Mouse (Mus musculus) kidney, embryonic 15.5 days (tissue): Measurements from ENCODE around the gene Hdac7. TPM values are rescaled to one million over a fixed set of nuclear protein-coding genes. Genes with fewer than 3 reads are reported as not detected.

ENCODE experiments used
- ATAC-seq: fragments of 200-750 bp; cut with Nextera tagmentation; replicated peaks from 2 replicates; pipeline ENCODE4 v1.8.0; 2017; ENCODE audit warnings: moderate TSS enrichment; ENCODE audit not compliant: low FRiP score
- H3K27ac ChIP-seq: fragments of 300-500 bp; sonication (generic); 2 replicates; pipeline ENCODE4 v1.5.1; 2015; ENCODE audit warnings: mild to moderate bottlenecking, inconsistent platforms
- H3K27me3 ChIP-seq: fragments of 300-500 bp; sonication (generic); 2 replicates; pipeline ENCODE4 v1.6.1; 2015; ENCODE audit warnings: inconsistent platforms
- H3K36me3 ChIP-seq: fragments of 300-500 bp; sonication (generic); 2 replicates; pipeline ENCODE4 v1.6.1; 2015; ENCODE audit warnings: inconsistent platforms
- H3K4me1 ChIP-seq: fragments of 300-500 bp; sonication (generic); 2 replicates; pipeline ENCODE4 v1.6.1; 2015; ENCODE audit warnings: inconsistent platforms
- H3K4me2 ChIP-seq: fragments of 300-500 bp; sonication (generic); 2 replicates; pipeline ENCODE4 v1.6.1; 2015; ENCODE audit warnings: moderate library complexity, mild to moderate bottlenecking, inconsistent platforms
- H3K4me3 ChIP-seq: fragments of 300-500 bp; sonication (generic); replicated peaks from 2 replicates; pipeline ENCODE4 v1.5.1; 2015; ENCODE audit warnings: mild to moderate bottlenecking, inconsistent platforms
- H3K9ac ChIP-seq: fragments of 300-500 bp; sonication (generic); 2 replicates; pipeline ENCODE4 v1.6.1; 2015; ENCODE audit warnings: mild to moderate bottlenecking, inconsistent platforms
- H3K9me3 ChIP-seq: fragments of 300-500 bp; sonication (generic); replicated peaks from 2 replicates; pipeline ENCODE4 v1.6.1; 2016; ENCODE audit warnings: inconsistent platforms
- WGBS: fragments of 180-500 bp; shearing (Covaris S2); methylation state at CpG from one replicate; pipeline ENCODE4 v1.1.7; 2015; ENCODE audit warnings: mixed read lengths; 5-methylcytosine and 5-hydroxymethylcytosine counted together
- polyA plus RNA-seq: library from polyadenylated mRNA; unstranded; fragments of >200 nt; fragmentation: Nextera tagmentation; extraction: Ambion mirVana; gene quantifications from 2 replicates; pipeline ENCODE4 v1.2.1, GENCODE M21; 2015

Gene Hdac7
- polyA plus RNA-seq, 1 experiment from 2014 or later: 35.2 TPM

DNA sequence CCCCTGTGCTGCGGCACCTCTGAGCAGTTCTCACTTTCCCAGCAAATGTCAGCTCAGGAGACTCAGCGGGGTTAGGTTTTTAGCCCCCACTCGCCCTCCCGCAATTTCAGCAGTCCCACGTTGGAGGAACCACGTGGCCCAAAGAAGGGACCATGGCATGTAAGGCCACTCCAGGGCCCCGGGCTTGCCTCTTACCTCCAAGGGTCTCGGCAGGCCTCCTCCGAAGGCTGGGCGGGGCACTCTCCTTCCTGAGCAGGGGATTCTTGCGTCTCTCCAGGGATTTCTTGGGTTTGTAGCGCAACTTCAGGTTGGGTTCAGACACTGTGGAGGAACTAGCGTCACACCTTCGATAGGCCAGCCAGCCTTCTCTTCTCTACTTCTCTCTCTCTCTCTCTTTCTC lies 35.1 kb downstream of the Hdac7 start:
- Histone ChIP-seq H3K36me3 (peaks cover 64% of the 10 kb centered on the region), H3K4me1 (peaks cover 25% of the 10 kb centered on the region), H3K27ac (no peak overlapping the region), H3K9me3 (no peaks in the 10 kb centered on the region), H3K27me3 (no peaks in the 10 kb centered on the region), H3K4me3 (no peak overlapping the region), H3K4me2 (no peak overlapping the region), H3K9ac (no peak overlapping the region)
- 83% methylated on average over 14 of the region's 14 CpGs for WGBS
- ATAC-seq: no peak

DNA sequence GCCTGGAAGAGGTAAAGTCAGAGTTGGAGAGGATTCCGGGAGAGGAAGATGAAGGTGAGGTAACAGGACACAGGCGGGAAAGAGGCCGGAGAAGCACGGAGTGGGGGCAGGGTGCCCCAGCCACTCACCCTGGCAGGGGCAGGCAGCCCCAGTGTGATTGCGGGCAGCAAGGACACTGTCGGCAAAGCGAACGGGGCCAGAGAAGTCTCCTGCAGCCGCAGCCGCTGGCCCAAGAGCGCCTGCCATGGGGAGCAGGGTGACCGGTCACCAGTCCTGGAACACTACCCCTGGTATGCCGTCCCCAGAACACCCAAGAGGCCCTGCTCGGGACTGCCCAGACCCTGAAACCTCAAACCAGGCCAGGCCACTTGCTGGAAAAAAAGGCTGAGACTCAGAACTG lies 35.8 kb downstream of the Hdac7 start:
- H3K36me3 ChIP-seq: peaks cover 64% of the 10 kb centered on the region
- H3K4me3 ChIP-seq: no peak overlapping the region
- H3K27ac ChIP-seq: no peak overlapping the region
- H3K9ac ChIP-seq: no peak overlapping the region
- WGBS: 85% methylated on average over 14 of the region's 14 CpGs
- H3K9me3 ChIP-seq: no peaks in the 10 kb centered on the region
- ATAC-seq: no peak
- H3K4me2 ChIP-seq: no peak overlapping the region
- H3K27me3 ChIP-seq: no peaks in the 10 kb centered on the region
- H3K4me1 ChIP-seq: peaks cover 18% of the 10 kb centered on the region

DNA sequence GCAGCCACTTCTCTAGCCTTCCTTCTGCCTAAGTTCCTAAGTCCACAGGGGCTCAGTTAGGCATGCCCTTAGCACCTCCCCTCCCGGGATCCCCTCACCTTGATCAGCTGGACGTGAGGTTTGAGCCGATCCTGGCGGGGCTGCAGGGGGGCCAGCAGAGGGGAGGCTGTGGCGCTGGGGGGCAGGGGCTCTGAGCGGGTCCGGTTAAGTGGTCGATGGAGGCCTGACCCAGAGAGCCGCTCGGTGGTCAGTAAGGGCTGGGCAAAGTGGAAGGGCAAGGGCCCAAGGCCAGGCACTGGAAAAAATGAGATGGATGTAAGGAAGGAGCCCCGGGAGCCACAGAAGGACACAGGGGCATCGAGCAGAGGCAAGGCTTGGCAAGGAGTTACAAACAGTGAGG lies 36.4 kb downstream of the Hdac7 start:
- Histone ChIP-seq H3K27ac (no peak overlapping the region), H3K4me2 (no peak overlapping the region), H3K4me3 (no peak overlapping the region), H3K9ac (no peak overlapping the region), H3K9me3 (no peaks in the 10 kb centered on the region), H3K4me1 (peaks cover 12% of the 10 kb centered on the region), H3K36me3 (peaks cover 66% of the 10 kb centered on the region), H3K27me3 (no peaks in the 10 kb centered on the region)
- WGBS: 79% methylated on average over 12 of the region's 12 CpGs
- no peak for ATAC-seq

DNA sequence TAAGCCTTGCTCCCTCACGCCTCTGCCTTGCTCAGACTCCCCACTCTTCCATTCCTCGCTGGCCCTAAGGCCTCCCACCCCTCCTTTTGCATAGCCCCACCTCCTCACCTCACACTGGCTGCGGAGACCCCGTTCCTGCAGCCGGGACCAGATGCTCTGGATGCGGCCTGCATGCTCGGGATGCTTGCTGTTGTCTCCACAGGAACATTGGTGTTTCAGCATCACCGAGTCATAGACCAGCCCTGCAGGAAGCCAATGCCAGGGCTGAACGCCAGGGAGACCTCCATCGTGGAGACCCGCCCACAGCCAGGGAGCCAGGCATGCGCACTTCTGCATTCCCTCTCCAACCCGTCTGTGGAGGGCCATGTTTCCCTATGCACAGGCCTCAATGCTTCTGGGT lies 41.7 kb downstream of the Hdac7 start:
- Histone ChIP-seq H3K9me3 (no peaks in the 10 kb centered on the region), H3K27ac (no peak overlapping the region), H3K27me3 (no peaks in the 10 kb centered on the region), H3K9ac (no peak overlapping the region), H3K4me3 (peak overlapping the region; percentile 19; the same call in 1 of the 2 replicates), H3K4me1 (0 out of 2 replicates have a peak, but pooled peaks cover 4% of the 10 kb centered on the region), H3K4me2 (peak overlapping the region; percentile 39; the same call in 1 of the 2 replicates), H3K36me3 (peaks cover 83% of the 10 kb centered on the region)
- ATAC-seq: 0 out of 2 replicates have a peak, but pooled peaks have one; percentile 13
- WGBS: 31% methylated on average over 13 of the region's 13 CpGs

DNA sequence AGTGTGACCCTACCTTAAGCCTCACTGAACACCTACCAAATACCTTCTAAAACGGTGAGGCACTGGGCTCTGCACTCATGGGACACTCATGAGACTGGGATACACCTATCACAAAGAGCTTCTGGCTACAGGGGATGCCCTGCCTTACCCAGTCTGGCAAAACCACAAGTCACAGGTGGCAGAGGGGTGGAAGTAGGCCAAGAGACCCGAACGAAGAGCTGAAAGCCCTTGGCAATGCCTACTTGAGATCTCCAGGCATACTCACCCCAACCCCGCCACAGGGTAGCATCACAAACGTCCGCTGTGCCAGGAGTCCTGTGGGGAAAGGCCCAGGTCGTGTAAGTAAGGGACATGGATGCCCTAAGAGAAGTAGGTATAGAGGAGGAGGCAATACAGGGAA lies 42.5 kb downstream of the Hdac7 start:
- H3K4me2 ChIP-seq: no peak overlapping the region
- H3K36me3 ChIP-seq: peaks cover 83% of the 10 kb centered on the region
- no peaks in the 10 kb centered on the region for H3K9me3 ChIP-seq
- peak; percentile 22; the same call in 1 of the 2 replicates for ATAC-seq
- H3K4me3 ChIP-seq: no peak overlapping the region
- 84% methylated on average over 7 of the region's 7 CpGs for WGBS
- no peak overlapping the region for H3K27ac ChIP-seq
- H3K27me3 ChIP-seq: no peaks in the 10 kb centered on the region
- H3K9ac ChIP-seq: no peak overlapping the region
- 0 out of 2 replicates have a peak, but pooled peaks cover 4% of the 10 kb centered on the region for H3K4me1 ChIP-seq

DNA sequence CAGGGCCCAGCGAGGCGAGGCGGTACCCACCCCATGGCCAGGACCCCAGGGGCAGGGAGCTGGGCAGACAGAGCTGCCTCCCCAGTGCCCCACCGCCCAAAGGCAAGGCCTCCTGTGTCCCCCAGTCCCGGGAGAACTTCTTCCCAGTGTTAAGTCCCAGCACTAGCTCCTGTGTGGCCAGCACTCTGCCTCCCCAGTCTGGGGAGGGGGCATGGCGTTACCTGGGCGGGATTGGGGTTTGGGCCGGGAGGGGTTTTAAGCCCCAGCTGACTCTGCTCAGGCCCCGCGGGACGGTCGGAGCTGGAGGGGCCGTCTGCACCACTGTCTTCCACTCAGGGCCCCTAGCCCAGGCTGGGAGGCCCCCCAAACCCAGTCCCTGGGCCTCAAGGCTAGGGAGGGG lies 43.4 kb downstream of the Hdac7 start:
- no peaks in the 10 kb centered on the region for H3K9me3 ChIP-seq
- 88% methylated on average over 13 of the region's 13 CpGs for WGBS
- H3K9ac ChIP-seq: no peak overlapping the region
- H3K4me2 ChIP-seq: no peak overlapping the region
- H3K27me3 ChIP-seq: no peaks in the 10 kb centered on the region
- no peak for ATAC-seq
- H3K36me3 ChIP-seq: peaks cover 83% of the 10 kb centered on the region
- H3K4me3 ChIP-seq: no peak overlapping the region
- H3K27ac ChIP-seq: no peak overlapping the region
- 0 out of 2 replicates have a peak, but pooled peaks cover 4% of the 10 kb centered on the region for H3K4me1 ChIP-seq

DNA sequence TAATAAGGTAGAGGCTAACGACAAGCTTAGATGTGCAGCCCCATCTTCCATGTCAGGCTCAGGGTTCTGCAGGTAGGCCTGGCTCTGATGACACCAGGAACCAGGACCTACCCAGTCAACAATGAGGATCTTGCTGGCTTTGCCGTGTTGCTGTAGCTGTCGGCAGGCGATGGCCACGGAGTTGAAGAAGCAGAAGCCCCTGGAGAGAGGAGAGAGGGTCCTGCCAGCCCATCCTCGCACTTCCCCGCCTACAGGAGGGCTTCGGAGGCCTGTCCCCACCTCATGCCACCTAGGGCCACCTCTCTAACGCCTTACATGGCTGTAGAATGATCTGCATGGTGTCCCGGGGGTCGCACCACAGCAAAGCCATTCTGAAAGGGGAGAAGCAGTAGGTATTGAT lies 44.9 kb downstream of the Hdac7 start:
- Histone ChIP-seq H3K4me3 (no peak overlapping the region), H3K4me2 (no peak overlapping the region), H3K4me1 (0 out of 2 replicates have a peak, but pooled peaks cover 4% of the 10 kb centered on the region), H3K27me3 (no peaks in the 10 kb centered on the region), H3K9me3 (no peaks in the 10 kb centered on the region), H3K9ac (no peak overlapping the region), H3K36me3 (peaks cover 86% of the 10 kb centered on the region), H3K27ac (no peak overlapping the region)
- WGBS: 87% methylated on average over 11 of the region's 11 CpGs
- ATAC-seq: no peak

DNA sequence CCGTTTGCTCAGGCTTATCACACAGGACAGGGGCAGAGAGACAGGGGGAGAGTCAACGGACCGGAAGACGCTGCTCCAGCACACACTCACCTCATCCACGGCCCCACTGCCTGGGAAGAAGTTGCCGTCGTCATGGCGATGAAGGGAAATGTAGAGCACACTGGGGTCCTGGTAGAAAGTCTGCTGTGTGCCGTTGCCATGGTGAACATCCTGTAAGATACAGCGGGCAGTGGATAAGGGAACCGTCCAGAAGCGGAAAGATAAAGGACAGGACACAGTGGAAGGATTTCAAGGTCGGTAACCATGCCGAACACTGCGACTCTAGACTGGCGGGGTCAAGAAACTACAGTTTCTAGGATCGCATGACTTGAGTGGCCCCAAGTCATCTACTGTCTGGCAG lies 46.2 kb downstream of the Hdac7 start:
- Histone ChIP-seq H3K36me3 (peaks cover 99% of the 10 kb centered on the region), H3K27ac (no peak overlapping the region), H3K9me3 (no peaks in the 10 kb centered on the region), H3K4me3 (no peak overlapping the region), H3K4me2 (no peak overlapping the region), H3K27me3 (no peaks in the 10 kb centered on the region), H3K9ac (no peak overlapping the region), H3K4me1 (0 out of 2 replicates have a peak, but pooled peaks cover 4% of the 10 kb centered on the region)
- WGBS: 69% methylated on average over 17 of the region's 17 CpGs
- no peak for ATAC-seq

DNA sequence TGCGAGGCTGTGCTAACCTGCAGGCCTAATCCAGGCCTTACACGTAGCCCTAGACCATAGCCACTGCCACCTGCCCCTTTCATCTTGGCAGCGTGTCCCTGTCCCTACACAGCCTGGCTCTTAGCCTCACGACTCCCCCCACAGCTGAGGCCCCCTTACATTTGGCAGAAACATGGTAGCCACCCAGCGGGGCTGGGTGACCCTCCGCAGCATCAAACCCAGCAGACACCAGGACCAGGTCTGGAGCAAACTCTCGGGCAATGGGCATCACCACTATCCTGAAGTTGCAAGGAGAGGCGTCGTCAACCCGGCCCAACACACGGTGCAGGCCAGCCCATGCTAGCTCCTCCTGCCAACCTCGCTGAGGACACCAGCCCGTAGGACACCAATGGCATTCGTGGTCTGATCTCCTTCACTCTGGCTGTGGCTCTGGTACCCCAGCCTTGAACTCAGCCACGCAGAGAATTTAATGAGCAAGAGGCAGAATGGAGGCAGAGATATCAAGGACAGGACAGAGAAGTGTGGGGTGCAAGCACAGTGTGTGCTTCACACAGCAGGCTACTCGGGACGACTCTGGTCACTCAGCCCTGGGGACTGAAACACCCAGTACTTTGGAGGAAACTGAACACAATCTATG lies 47.5 kb downstream of the Hdac7 start:
- no peak overlapping the region for H3K9ac ChIP-seq
- no peak overlapping the region for H3K4me3 ChIP-seq
- WGBS: 96% methylated on average over 17 of the region's 17 CpGs
- H3K4me1 ChIP-seq: no peaks in the 10 kb centered on the region
- no peaks in the 10 kb centered on the region for H3K27me3 ChIP-seq
- ATAC-seq: no peak
- H3K4me2 ChIP-seq: no peak overlapping the region
- H3K27ac ChIP-seq: no peak overlapping the region
- peaks cover 100% of the 10 kb centered on the region for H3K36me3 ChIP-seq
- no peaks in the 10 kb centered on the region for H3K9me3 ChIP-seq

DNA sequence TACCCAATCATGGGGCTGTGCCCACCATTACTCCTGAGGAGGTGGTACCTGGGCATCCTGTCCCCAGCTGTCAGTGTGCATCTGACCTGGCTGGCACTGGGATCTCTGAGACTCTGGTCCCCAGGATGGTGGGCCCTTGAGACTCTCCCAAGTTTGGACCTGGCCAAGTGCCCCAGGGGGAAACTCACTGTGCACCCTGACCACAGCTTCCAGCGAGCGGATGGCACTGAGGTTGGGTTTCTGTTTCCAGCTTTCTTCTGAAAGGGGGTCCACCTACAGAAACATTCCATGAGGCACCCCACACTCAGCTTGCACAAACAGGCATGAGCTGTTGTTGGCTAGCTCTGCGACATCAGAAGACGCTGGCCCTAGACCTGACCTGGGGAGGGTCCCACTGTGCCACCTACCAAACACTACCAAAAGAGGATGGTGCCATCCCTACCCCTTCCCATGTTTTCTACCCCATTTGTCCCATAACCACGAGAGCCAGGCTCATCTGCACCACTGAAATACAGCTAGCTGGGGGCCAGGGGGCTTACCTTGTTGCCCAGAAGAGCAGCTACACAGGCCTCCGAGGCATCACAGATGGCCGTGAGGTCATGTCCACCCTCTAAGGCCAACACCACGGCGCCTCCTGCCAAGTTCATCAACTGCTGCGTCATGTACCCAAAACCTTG lies 48.6 kb downstream of the Hdac7 start:
- Histone ChIP-seq H3K9me3 (no peaks in the 10 kb centered on the region), H3K36me3 (peaks cover 99% of the 10 kb centered on the region), H3K9ac (no peak overlapping the region), H3K4me3 (no peak overlapping the region), H3K27ac (no peak overlapping the region), H3K27me3 (no peaks in the 10 kb centered on the region), H3K4me1 (no peaks in the 10 kb centered on the region), H3K4me2 (no peak overlapping the region)
- WGBS: 96% methylated on average over 10 of the region's 10 CpGs
- ATAC-seq: no peak

DNA sequence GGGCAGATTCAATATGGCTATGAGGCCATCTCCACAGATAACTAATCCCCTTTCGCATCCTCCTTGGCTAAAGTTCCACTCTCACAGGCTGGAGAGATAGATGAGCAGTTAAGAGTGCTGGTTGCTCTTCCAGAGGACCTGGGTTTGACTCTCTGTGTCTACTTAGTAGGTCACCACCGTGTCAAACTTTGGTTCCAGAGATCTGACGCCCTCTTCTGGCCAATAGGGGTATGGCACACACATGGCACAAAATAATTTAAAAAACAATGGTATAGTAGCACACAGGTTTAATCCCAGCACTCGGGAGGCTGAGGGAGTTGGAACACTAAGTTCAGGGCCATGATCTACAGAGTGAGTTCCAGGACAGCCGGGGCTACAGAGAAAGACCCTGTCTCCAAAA lies 50.0 kb downstream of the Hdac7 start:
- Histone ChIP-seq H3K4me1 (no peaks in the 10 kb centered on the region), H3K4me3 (no peak overlapping the region), H3K9ac (no peak overlapping the region), H3K36me3 (peaks cover 88% of the 10 kb centered on the region), H3K9me3 (no peaks in the 10 kb centered on the region), H3K27ac (no peak overlapping the region), H3K27me3 (no peaks in the 10 kb centered on the region), H3K4me2 (no peak overlapping the region)
- WGBS: 74% methylated on average over 5 of the region's 5 CpGs
- no peak for ATAC-seq

DNA sequence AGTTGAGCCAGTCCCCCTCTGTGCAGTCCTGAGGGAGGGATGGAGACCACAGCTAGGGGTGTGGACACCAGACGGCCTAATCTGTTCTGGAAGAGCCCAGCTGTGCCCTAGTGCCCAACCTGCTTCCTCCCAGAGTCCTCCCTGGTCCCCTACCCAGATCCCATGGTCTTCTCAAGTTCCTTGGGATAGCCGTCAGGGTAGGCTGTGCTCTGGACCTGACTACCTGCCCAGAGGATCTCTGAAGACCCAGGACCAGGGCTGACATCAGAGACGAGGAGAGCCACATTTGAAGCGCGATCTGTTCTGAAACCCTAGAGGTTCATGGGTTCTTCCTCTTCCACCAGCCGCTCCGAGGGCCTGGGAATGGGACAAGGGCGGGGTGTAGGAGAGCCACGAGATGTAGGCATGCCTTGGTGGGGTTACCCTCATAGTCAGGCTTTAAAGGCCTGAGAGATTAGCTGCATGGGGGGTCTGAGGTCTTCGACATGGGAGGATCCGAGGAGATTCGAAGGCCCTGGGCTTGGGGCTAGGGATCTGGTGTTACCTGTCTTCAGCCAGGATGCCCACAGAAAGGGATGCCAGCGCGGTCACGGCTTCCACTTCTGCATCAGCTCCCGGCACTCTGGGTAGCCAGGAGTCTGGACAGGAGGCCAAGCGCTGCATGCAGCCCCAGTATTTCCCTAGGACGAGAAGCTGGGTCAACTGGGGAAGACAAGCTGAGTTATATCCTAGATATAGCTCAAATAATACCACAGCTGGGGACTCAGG lies 50.7 kb downstream of the Hdac7 start:
- no peaks in the 10 kb centered on the region for H3K27me3 ChIP-seq
- no peaks in the 10 kb centered on the region for H3K9me3 ChIP-seq
- no peak overlapping the region for H3K4me2 ChIP-seq
- peaks cover 81% of the 10 kb centered on the region for H3K36me3 ChIP-seq
- peaks cover 6% of the 10 kb centered on the region; the same call in 1 of the 2 replicates for H3K4me1 ChIP-seq
- H3K4me3 ChIP-seq: no peak overlapping the region
- no peak overlapping the region for H3K9ac ChIP-seq
- ATAC-seq: no peak
- 92% methylated on average over 18 of the region's 18 CpGs for WGBS
- no peak overlapping the region for H3K27ac ChIP-seq
